Mouse (Mus musculus) megakaryocyte, embryonic 14.5 days (primary cell): ENCODE data around the gene D1Ertd622e. TPM values are rescaled to one million over a fixed set of nuclear protein-coding genes. Genes with fewer than 3 reads are reported as not detected.
A peak's percentile ranks its signal among the peaks of the same experiment; 100 is the strongest.

Experiments
- H3K27me3 ChIP-seq: replicated peaks from 2 replicates; pipeline ENCODE3; 2012; ENCODE audit warnings: inconsistent platforms
- H3K36me3 ChIP-seq: replicated peaks from 2 replicates; pipeline ENCODE3; 2012; ENCODE audit warnings: low read length, inconsistent platforms, mixed read lengths
- H3K4me1 ChIP-seq: 2 replicates; pipeline ENCODE4 v1.6.1; 2012; ENCODE audit warnings: inconsistent platforms
- H3K4me3 ChIP-seq: replicated peaks from 2 replicates; pipeline ENCODE3; 2012; ENCODE audit warnings: moderate library complexity, mild to moderate bottlenecking, inconsistent platforms
- H3K9me3 ChIP-seq: 2 replicates; pipeline ENCODE4 v1.6.1; 2012; ENCODE audit warnings: inconsistent platforms
- FLI1 ChIP-seq: IDR thresholded peaks from 2 replicates; pipeline ENCODE4 v1.6.1; 2012; ENCODE audit warnings: low read length, inconsistent platforms, mixed read lengths
- GATA1 ChIP-seq: IDR thresholded peaks from 3 replicates; pipeline ENCODE4 v1.6.1; 2012; ENCODE audit warnings: mixed read lengths, low read length, inconsistent platforms, borderline replicate concordance
- polyA plus RNA-seq: library from polyadenylated mRNA; stranded (reverse); fragments of >175 nt; gene quantifications from 2 replicates; pipeline ENCODE4 v1.2.3, GENCODE M21; 2012; ENCODE audit warnings: low replicate concordance; ENCODE audit not compliant: insufficient read depth

D1Ertd622e gene
- polyA plus RNA-seq, 1 experiment: 4.7 TPM

GRCm38 (mm10) chr1:97672849-97673248 lies 11.0 kb upstream of the D1Ertd622e start:
- no peaks in the 10 kb centered on the region for H3K36me3 ChIP-seq

GRCm38 (mm10) chr1:97667288-97667687 lies 5.4 kb upstream of the D1Ertd622e start:
- Histone ChIP-seq H3K36me3 (no peaks in the 10 kb centered on the region), H3K9me3 (no peaks in the 10 kb centered on the region), H3K4me1 (peaks cover 15% of the 10 kb centered on the region), H3K4me3 (no peak overlapping the region), H3K27me3 (peaks cover 10% of the 10 kb centered on the region)
- TF ChIP-seq GATA1 (no peak), FLI1 (no peak)

More at GRCm38 (mm10) chr1:97672849-97673248, 11.0 kb upstream of the D1Ertd622e start:
- Histone ChIP-seq H3K4me3 (no peak overlapping the region), H3K4me1 (peaks cover 8% of the 10 kb centered on the region), H3K9me3 (no peaks in the 10 kb centered on the region), H3K27me3 (no peaks in the 10 kb centered on the region)
- TF ChIP-seq FLI1: no peak
- TF ChIP-seq GATA1: no peak

- no peak for TF ChIP-seq FLI1
- TF ChIP-seq GATA1: no peak
- Histone ChIP-seq H3K4me1 (peaks cover 30% of the 10 kb centered on the region), H3K36me3 (no peaks in the 10 kb centered on the region), H3K27me3 (peaks cover 37% of the 10 kb centered on the region), H3K4me3 (peak overlapping the region; percentile 97), H3K9me3 (no peaks in the 10 kb centered on the region)
Observed at GRCm38 (mm10) chr1:97662324-97662723, 450 bp upstream of the D1Ertd622e start.

- Histone ChIP-seq H3K9me3 (no peaks in the 10 kb centered on the region), H3K27me3 (peaks cover 37% of the 10 kb centered on the region), H3K36me3 (no peaks in the 10 kb centered on the region), H3K4me1 (peaks cover 30% of the 10 kb centered on the region), H3K4me3 (peak overlapping the region; percentile 97)
- TF ChIP-seq FLI1 (no peak), GATA1 (no peak)
Observed at GRCm38 (mm10) chr1:97660687-97661405, 1.0 kb downstream of the D1Ertd622e start.

- TF ChIP-seq GATA1 (no peak), FLI1 (no peak)
- no peaks in the 10 kb centered on the region for H3K36me3 ChIP-seq
- peak overlapping the region; percentile 18 for H3K4me3 ChIP-seq
Observed at GRCm38 (mm10) chr1:97659405-97659804, 2.5 kb downstream of the D1Ertd622e start.

GRCm38 (mm10) chr1:97657786-97658185 lies 4.1 kb downstream of the D1Ertd622e start:
- TF ChIP-seq GATA1 (no peak), FLI1 (no peak)
- Histone ChIP-seq H3K36me3 (no peaks in the 10 kb centered on the region), H3K4me3 (no peak overlapping the region), H3K27me3 (peaks cover 32% of the 10 kb centered on the region), H3K4me1 (peaks cover 32% of the 10 kb centered on the region), H3K9me3 (no peaks in the 10 kb centered on the region)

More at GRCm38 (mm10) chr1:97659405-97659804, 2.5 kb downstream of the D1Ertd622e start:
- Histone ChIP-seq H3K9me3 (no peaks in the 10 kb centered on the region), H3K27me3 (peaks cover 35% of the 10 kb centered on the region), H3K4me1 (peaks cover 34% of the 10 kb centered on the region)

GRCm38 (mm10) chr1:97657201-97657600 lies 4.7 kb downstream of the D1Ertd622e start:
- Histone ChIP-seq H3K4me1 (peaks cover 28% of the 10 kb centered on the region), H3K27me3 (peaks cover 26% of the 10 kb centered on the region), H3K36me3 (no peaks in the 10 kb centered on the region), H3K4me3 (no peak overlapping the region), H3K9me3 (no peaks in the 10 kb centered on the region)
- no peak for TF ChIP-seq FLI1

- peaks cover 33% of the 10 kb centered on the region for H3K4me1 ChIP-seq
- no peaks in the 10 kb centered on the region for H3K36me3 ChIP-seq
- H3K27me3 ChIP-seq: peaks cover 3% of the 10 kb centered on the region
- H3K9me3 ChIP-seq: no peaks in the 10 kb centered on the region
- no peak for TF ChIP-seq FLI1
- no peak for TF ChIP-seq GATA1
- no peak overlapping the region for H3K4me3 ChIP-seq
Observed at GRCm38 (mm10) chr1:97654397-97654975, 7.4 kb downstream of the D1Ertd622e start.

GRCm38 (mm10) chr1:97650553-97651123 lies 11.2 kb downstream of the D1Ertd622e start:
- Histone ChIP-seq H3K27me3 (no peaks in the 10 kb centered on the region), H3K4me1 (peaks cover 33% of the 10 kb centered on the region), H3K4me3 (peak overlapping the region; percentile 26), H3K9me3 (peaks cover 3% of the 10 kb centered on the region; the same call in 1 of the 2 replicates), H3K36me3 (peaks cover 18% of the 10 kb centered on the region)
- TF ChIP-seq FLI1 (no peak), GATA1 (no peak)

- Histone ChIP-seq H3K9me3 (peaks cover 3% of the 10 kb centered on the region; the same call in 1 of the 2 replicates), H3K4me1 (peaks cover 29% of the 10 kb centered on the region), H3K36me3 (peaks cover 22% of the 10 kb centered on the region), H3K27me3 (no peaks in the 10 kb centered on the region), H3K4me3 (peak overlapping the region; percentile 26)
- no peak for TF ChIP-seq GATA1
- TF ChIP-seq FLI1: no peak
Observed at GRCm38 (mm10) chr1:97650072-97650471, 11.8 kb downstream of the D1Ertd622e start.
